Mouse (Mus musculus): Measurements from ENCODE around the gene Tmem114. TPM values are rescaled to one million over a fixed set of nuclear protein-coding genes. Genes with fewer than 3 reads are reported as not detected.
A peak's percentile ranks its signal among the peaks of the same experiment; 100 is the strongest.

Tmem114 gene
- polyA plus RNA-seq, 1 experiment from 2014 or later = not detected

DNA sequence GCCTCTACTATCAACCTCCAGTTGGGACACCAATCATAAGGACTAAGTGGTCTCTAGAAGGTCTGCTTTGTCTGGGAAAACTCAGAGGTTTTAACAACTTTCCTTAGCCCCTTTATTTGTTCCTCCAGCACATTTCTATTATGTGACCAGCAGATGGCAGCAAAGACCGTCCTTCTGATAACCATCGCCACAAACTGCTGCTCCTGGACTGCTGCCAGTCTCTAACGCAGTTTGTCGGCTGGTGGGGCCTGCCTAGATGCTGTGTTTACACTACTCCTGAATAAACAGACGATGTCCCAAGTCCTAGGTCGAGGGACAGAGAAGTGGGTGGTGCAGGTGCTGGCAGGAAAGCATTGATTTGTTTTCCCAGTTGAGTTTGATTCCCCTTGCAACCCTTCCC lies 18.2 kb downstream of the Tmem114 start:
- no peak for ATAC-seq (ENCODE audit: insufficient number of reproducible peaks, insufficient read depth, low FRiP score, low TSS enrichment, low read depth)

DNA sequence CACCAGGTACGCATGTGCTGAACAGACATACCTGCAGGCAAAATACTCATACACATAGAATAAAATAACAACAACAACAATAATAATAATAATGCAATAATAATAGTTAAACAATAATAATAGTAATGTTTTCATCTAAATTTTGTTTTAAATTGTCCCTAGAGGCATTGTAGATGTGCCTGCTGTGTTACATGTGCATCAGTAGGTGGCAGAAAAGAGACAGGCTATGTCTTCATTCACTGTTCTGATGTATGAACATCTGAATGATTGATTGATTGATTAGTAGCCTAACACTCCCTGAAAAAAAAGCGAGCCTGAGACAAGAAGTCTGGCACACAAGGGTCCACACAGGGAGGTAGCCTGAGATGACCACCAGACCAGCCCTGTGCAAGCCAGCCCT lies 22.3 kb downstream of the Tmem114 start:
- peaks cover 4% of the 10 kb centered on the region; the same call in 1 of the 2 replicates for H3K27me3 ChIP-seq
- no peak overlapping the region for H3K9ac ChIP-seq
- H3K9me3 ChIP-seq = no peaks in the 10 kb centered on the region
- 77% methylated on average over 2 of the region's 2 CpGs for WGBS
- H3K27ac ChIP-seq = no peak overlapping the region
- peaks cover 4% of the 10 kb centered on the region; the same call in 1 of the 2 replicates for H3K4me1 ChIP-seq
- no peak overlapping the region for H3K4me3 ChIP-seq
- H3K4me2 ChIP-seq = no peak overlapping the region
- ATAC-seq (ENCODE audit: insufficient number of reproducible peaks, insufficient read depth, low FRiP score, low TSS enrichment, low read depth) = no peak
- no peaks in the 10 kb centered on the region for H3K36me3 ChIP-seq

More for the DNA sequence above, 18.2 kb downstream of the Tmem114 start:
- Histone ChIP-seq H3K36me3 (no peaks in the 10 kb centered on the region), H3K9me3 (no peaks in the 10 kb centered on the region), H3K9ac (0 out of 2 replicates have a peak overlapping the region, but pooled peaks have one; percentile 21), H3K4me1 (peaks cover 4% of the 10 kb centered on the region; the same call in 1 of the 2 replicates), H3K4me3 (no peak overlapping the region), H3K27ac (no peak overlapping the region), H3K27me3 (peaks cover 33% of the 10 kb centered on the region), H3K4me2 (peak overlapping the region; percentile 14; the same call in 1 of the 2 replicates)
- 0% methylated on average over 6 of the region's 6 CpGs for WGBS

DNA sequence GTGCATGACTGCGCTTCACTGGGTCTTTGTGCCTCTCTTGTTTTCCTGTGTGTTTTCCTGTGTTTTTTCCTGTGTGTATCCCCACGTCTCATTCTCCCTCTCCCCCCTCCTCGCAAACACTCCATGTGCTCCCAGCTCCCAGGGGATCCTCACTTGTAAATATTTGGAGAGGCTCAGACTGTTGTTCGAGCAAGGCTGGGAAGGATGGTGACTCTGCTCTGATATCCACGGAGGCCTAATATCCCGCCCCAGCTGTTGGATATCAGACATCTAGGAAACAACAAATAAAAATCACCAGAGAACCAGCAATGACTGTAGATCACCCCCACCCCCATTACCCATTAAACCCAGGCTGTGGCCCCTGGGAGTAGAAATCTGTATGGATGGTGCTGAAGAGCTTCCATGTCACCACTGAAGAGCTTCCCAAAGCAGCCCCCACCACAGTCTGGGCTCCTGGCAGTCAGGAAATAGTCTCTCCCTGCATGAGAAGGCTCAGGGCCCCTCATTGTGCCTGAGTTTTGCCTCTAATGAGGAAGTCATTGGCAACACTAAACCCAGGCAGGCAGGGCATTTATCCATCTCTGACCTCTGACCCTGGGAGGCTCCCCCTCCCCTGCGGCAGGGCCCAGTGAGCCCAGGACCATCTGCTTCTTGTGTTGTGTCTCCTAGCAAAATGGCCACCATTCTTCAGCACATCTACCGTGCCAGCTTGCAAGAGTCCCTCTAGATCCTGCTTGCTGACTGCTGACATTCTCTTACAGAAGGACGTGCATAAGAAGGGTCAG lies 23.6 kb downstream of the Tmem114 start:
- Histone ChIP-seq H3K9me3 (no peaks in the 10 kb centered on the region), H3K27me3 (peaks cover 4% of the 10 kb centered on the region; the same call in 1 of the 2 replicates), H3K4me1 (no peaks in the 10 kb centered on the region), H3K4me3 (no peak overlapping the region), H3K4me2 (no peak overlapping the region), H3K9ac (no peak overlapping the region), H3K27ac (no peak overlapping the region), H3K36me3 (no peaks in the 10 kb centered on the region)
- ATAC-seq (ENCODE audit: insufficient number of reproducible peaks, insufficient read depth, low FRiP score, low TSS enrichment, low read depth) = no peak
- 49% methylated on average over 9 of the region's 9 CpGs for WGBS

DNA sequence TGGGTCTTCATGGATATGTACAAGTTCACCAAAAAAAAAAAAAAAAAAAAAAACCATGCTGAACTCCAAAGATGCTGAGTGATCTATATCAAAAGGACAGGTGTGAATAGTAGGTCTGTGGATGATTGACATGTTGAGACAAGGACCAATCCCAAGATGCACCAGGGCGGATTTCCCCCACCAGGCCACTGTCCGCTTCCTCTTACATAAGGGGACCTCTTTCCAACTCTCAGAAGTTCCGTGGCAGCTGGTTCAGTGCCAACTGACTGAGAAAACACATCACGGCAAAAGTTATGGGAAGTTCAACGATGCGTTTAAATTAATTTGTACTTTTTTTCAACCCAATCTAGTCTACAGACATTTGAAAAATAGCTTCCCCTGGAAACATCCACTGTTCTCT lies 25.1 kb downstream of the Tmem114 start:
- no peak for ATAC-seq (ENCODE audit: insufficient number of reproducible peaks, insufficient read depth, low FRiP score, low TSS enrichment, low read depth)
- no peak overlapping the region for H3K4me2 ChIP-seq
- no peaks in the 10 kb centered on the region for H3K4me1 ChIP-seq
- H3K9me3 ChIP-seq = no peaks in the 10 kb centered on the region
- H3K27ac ChIP-seq = no peak overlapping the region
- no peaks in the 10 kb centered on the region for H3K36me3 ChIP-seq
- no peak overlapping the region for H3K4me3 ChIP-seq
- WGBS = 81% methylated on average over 6 of the region's 6 CpGs
- H3K27me3 ChIP-seq = no peaks in the 10 kb centered on the region
- no peak overlapping the region for H3K9ac ChIP-seq

DNA sequence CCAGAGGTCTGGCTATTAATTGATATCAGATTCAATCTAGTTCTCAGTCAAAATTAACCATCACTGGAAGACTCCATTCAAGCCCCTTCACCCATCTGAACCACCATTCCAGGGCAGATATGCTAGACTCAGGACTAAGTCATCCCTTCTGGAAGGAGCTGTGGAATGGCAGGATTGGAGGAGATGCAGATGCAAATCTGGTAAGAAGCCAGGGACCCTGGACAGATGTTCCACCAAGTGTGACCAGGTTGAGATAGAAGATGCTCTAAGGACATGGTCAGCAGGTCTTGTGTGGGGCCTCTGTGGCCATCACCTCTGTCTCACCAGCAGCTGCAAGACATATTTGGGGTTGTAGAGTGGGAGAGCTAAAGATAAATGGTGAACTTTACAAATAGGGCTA lies 30.0 kb downstream of the Tmem114 start:
- Histone ChIP-seq H3K9ac (no peak overlapping the region), H3K4me1 (no peaks in the 10 kb centered on the region), H3K36me3 (no peaks in the 10 kb centered on the region), H3K4me3 (no peak overlapping the region), H3K27ac (no peak overlapping the region), H3K4me2 (no peak overlapping the region), H3K27me3 (no peaks in the 10 kb centered on the region), H3K9me3 (no peaks in the 10 kb centered on the region)
- no peak for ATAC-seq (ENCODE audit: insufficient number of reproducible peaks, insufficient read depth, low FRiP score, low TSS enrichment, low read depth)

DNA sequence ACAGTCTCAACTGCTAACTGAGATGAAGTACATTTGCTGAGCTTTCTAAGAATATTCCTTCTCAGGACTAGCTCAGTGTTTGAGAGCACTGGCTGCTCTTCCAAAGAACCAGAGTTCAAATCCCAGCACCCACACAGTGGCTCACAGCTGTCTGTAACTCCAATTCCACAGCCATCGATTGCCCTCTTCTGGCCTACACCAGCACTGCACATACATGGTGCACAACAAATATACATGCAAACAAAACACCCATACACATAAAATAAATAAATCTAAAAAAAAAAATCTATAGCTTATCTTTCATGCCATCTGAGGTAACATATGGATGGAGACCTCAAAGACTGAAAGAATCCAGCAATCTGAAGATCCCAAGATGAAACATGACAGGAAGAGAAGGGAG lies 36.4 kb downstream of the Tmem114 start:
- Histone ChIP-seq H3K9me3 (no peaks in the 10 kb centered on the region), H3K4me1 (no peaks in the 10 kb centered on the region), H3K4me2 (no peak overlapping the region), H3K9ac (no peak overlapping the region), H3K27me3 (no peaks in the 10 kb centered on the region; the same call in 1 of the 2 replicates), H3K27ac (no peak overlapping the region), H3K36me3 (no peaks in the 10 kb centered on the region), H3K4me3 (no peak overlapping the region)
- WGBS = 84% methylated on average over 1 of the region's 1 CpGs
- ATAC-seq (ENCODE audit: insufficient number of reproducible peaks, insufficient read depth, low FRiP score, low TSS enrichment, low read depth) = no peak

DNA sequence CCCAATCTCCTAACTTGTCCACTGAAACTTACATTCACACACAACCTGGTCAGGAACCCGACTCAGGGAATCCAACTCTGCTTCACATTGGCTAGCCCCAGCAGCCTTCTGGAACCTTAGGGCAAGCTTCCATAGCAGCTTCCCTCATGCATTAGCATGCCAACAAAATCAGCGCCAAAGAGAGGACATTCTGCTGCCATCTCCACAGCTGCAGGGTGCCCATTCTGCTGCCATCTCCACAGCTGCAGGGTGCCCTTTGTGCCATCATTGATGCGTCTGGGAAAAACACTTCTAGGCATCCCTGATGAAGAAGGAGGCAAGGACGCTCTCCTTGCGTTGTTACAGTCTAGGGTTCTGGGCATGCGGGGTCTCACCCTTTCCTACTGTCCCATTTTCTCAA lies 38.5 kb downstream of the Tmem114 start:
- H3K4me2 ChIP-seq = no peak overlapping the region
- no peak overlapping the region for H3K9ac ChIP-seq
- no peak for ATAC-seq (ENCODE audit: insufficient number of reproducible peaks, insufficient read depth, low FRiP score, low TSS enrichment, low read depth)
- no peaks in the 10 kb centered on the region for H3K9me3 ChIP-seq
- H3K27ac ChIP-seq = no peak overlapping the region
- H3K36me3 ChIP-seq = no peaks in the 10 kb centered on the region
- no peaks in the 10 kb centered on the region for H3K4me1 ChIP-seq
- H3K4me3 ChIP-seq = no peak overlapping the region
- 82% methylated on average over 6 of the region's 6 CpGs for WGBS
- no peaks in the 10 kb centered on the region; the same call in 1 of the 2 replicates for H3K27me3 ChIP-seq

DNA sequence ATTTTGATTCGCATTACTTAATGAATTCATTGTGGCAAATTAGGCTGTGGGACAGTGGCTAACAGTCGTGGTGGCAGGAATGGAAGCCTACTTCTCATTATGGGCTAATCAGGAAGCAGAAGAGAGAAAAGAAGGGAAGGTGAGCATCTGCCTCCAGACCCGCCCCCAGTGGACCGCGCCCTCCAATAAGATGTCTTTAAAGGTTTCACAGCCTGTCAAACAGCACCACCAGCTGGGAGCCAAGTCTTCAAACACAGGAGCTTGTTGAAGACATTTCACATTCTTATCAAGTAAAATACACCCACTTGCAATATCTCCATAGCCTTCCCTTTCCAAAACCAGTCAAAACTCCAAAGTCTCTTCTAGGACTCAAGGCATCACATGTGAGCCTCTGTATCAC lies 39.3 kb downstream of the Tmem114 start:
- Histone ChIP-seq H3K36me3 (no peaks in the 10 kb centered on the region), H3K4me2 (no peak overlapping the region), H3K4me3 (no peak overlapping the region), H3K9ac (no peak overlapping the region), H3K27me3 (no peaks in the 10 kb centered on the region; the same call in 1 of the 2 replicates), H3K9me3 (no peaks in the 10 kb centered on the region), H3K4me1 (no peaks in the 10 kb centered on the region), H3K27ac (no peak overlapping the region)
- ATAC-seq (ENCODE audit: insufficient number of reproducible peaks, insufficient read depth, low FRiP score, low TSS enrichment, low read depth) = no peak
- 70% methylated on average over 5 of the region's 5 CpGs for WGBS

DNA sequence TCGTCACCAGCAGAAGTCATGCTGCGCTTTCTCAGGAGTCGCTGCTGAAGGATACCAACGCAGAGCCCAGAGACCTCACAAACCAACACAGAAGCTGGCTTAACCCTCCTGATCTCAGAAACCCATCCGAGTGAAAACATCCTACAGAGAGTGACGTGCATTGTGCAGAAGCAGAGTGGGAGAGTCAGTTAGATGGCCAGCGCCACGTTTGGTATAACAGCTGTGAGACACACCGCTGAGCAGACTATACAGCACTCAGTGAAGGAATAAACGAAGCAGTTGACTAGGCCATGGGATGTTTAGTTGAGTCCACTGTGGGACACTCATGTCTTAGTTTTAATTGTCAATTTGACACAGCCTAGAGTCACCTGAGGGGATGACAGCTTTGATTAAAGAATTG lies 40.2 kb downstream of the Tmem114 start:
- H3K9ac ChIP-seq = no peak overlapping the region
- H3K4me1 ChIP-seq = 0 out of 2 replicates have a peak, but pooled peaks cover 4% of the 10 kb centered on the region
- H3K27ac ChIP-seq = no peak overlapping the region
- H3K9me3 ChIP-seq = no peaks in the 10 kb centered on the region
- no peaks in the 10 kb centered on the region; the same call in 1 of the 2 replicates for H3K27me3 ChIP-seq
- WGBS = 79% methylated on average over 10 of the region's 10 CpGs
- no peak for ATAC-seq (ENCODE audit: insufficient number of reproducible peaks, insufficient read depth, low FRiP score, low TSS enrichment, low read depth)
- H3K36me3 ChIP-seq = no peaks in the 10 kb centered on the region
- H3K4me2 ChIP-seq = no peak overlapping the region
- H3K4me3 ChIP-seq = no peak overlapping the region

DNA sequence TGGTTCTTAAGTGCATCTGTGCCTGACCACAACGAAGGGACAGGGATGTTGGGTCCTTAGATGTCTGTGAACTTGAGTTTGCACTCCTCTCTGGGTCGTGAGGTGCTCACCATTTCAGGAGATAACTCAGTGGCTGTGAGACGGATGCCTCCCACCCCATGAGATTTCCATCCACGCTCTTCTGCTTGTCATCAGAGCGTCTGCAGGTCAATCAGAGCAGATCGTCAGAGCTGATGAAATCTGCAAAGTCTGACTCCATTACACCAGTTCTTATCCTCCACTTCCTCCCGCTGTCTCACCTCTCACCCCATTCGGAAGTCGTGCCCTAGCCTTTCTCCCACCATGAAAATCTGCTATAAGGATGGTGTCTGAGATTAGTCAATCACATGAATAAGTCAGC lies 41.5 kb downstream of the Tmem114 start:
- ATAC-seq (ENCODE audit: insufficient number of reproducible peaks, insufficient read depth, low FRiP score, low TSS enrichment, low read depth) = no peak
- Histone ChIP-seq H3K4me1 (0 out of 2 replicates have a peak, but pooled peaks cover 4% of the 10 kb centered on the region), H3K27ac (no peak overlapping the region), H3K9me3 (no peaks in the 10 kb centered on the region), H3K4me3 (no peak overlapping the region), H3K27me3 (no peaks in the 10 kb centered on the region; the same call in 1 of the 2 replicates), H3K36me3 (no peaks in the 10 kb centered on the region), H3K9ac (no peak overlapping the region), H3K4me2 (no peak overlapping the region)
- WGBS = 77% methylated on average over 9 of the region's 9 CpGs

DNA sequence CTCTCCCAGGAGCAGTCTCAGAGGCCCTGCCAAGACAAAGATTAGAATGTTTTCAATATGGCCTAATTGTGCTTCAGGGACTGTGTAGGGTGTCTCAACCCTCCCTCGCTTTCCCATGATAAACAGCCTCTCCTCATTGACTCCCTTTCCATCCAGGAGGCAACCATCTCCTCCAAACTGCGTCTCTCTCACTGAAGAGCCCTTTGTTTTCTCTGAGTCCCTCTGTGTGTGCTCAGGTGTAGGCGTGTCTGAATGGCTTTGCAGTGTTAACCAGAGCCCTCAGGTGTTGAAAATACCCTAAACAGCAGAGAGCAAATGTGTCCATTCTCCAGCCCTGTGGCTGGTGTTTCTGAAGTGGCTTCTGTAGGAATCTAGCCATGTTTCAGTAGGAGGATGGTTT lies 61.9 kb downstream of the Tmem114 start:
- H3K9me3 ChIP-seq = no peaks in the 10 kb centered on the region
- no peaks in the 10 kb centered on the region for H3K4me1 ChIP-seq
- ATAC-seq (ENCODE audit: insufficient number of reproducible peaks, insufficient read depth, low FRiP score, low TSS enrichment, low read depth) = no peak
- 57% methylated on average over 3 of the region's 3 CpGs for WGBS
- no peak overlapping the region for H3K9ac ChIP-seq
- no peaks in the 10 kb centered on the region for H3K36me3 ChIP-seq
- no peaks in the 10 kb centered on the region for H3K27me3 ChIP-seq
- H3K4me3 ChIP-seq = no peak overlapping the region
- H3K27ac ChIP-seq = no peak overlapping the region
- no peak overlapping the region for H3K4me2 ChIP-seq

All from embryonic facial prominence, embryonic 13.5 days (tissue).